Mouse (Mus musculus) midbrain, embryonic 14.5 days (tissue): ENCODE results near the gene Mcu. TPM values are rescaled to one million over a fixed set of nuclear protein-coding genes. Genes with fewer than 3 reads are reported as not detected.

Experiments used
- ATAC-seq: fragments of 200-750 bp; cut with Nextera tagmentation; 2 replicates; pipeline ENCODE4 v1.8.0; 2017; ENCODE audit warnings: moderate number of reproducible peaks, moderate library complexity; ENCODE audit not compliant: low FRiP score, low TSS enrichment
- DNase-seq: peaks from one replicate; pipeline ENCODE4 v3.0.0-alpha.2; 2015
- H3K27ac ChIP-seq: fragments of 300-500 bp; sonication (generic); replicated peaks from 2 replicates; pipeline ENCODE4 v1.5.1; 2014; ENCODE audit warnings: mild to moderate bottlenecking, low read depth, low read length, moderate library complexity
- H3K27me3 ChIP-seq: fragments of 300-500 bp; sonication (generic); 2 replicates; pipeline ENCODE4 v1.6.1; 2014; ENCODE audit warnings: low read length, control low read depth, mixed read lengths; ENCODE audit not compliant: control insufficient read depth, insufficient read depth
- H3K36me3 ChIP-seq: fragments of 300-500 bp; sonication (generic); 2 replicates; pipeline ENCODE4 v1.6.1; 2014; ENCODE audit warnings: low read length, control low read depth; ENCODE audit not compliant: control insufficient read depth, insufficient read depth
- H3K4me1 ChIP-seq: fragments of 300-500 bp; sonication (generic); 2 replicates; pipeline ENCODE4 v1.6.1; 2014; ENCODE audit warnings: mild to moderate bottlenecking, antibody characterized with exemption, low read length, control low read depth; ENCODE audit not compliant: control insufficient read depth, insufficient read depth
- H3K4me2 ChIP-seq: fragments of 300-500 bp; sonication (generic); 2 replicates; pipeline ENCODE4 v1.6.1; 2014; ENCODE audit warnings: mild to moderate bottlenecking, low read length, moderate library complexity
- H3K4me3 ChIP-seq: fragments of 300-500 bp; sonication (generic); replicated peaks from 2 replicates; pipeline ENCODE4 v1.5.1; 2014; ENCODE audit warnings: low read depth, low read length
- H3K9ac ChIP-seq: fragments of 300-500 bp; sonication (generic); replicated peaks from 2 replicates; pipeline ENCODE4 v1.6.1; 2014; ENCODE audit warnings: mild to moderate bottlenecking, low read length, moderate library complexity
- H3K9me3 ChIP-seq: fragments of 300-500 bp; sonication (generic); 2 replicates; pipeline ENCODE4 v1.6.1; 2016; ENCODE audit warnings: low read length, control low read depth, mixed read lengths; ENCODE audit not compliant: control insufficient read depth
- WGBS: fragments of 180-500 bp; shearing (Covaris S2); extraction: QIAGEN DNeasy Blood & Tissue Kit; methylation state at CpG from one replicate; pipeline ENCODE4 v1.1.7; 2014; 5-methylcytosine and 5-hydroxymethylcytosine counted together
- polyA plus RNA-seq: library from polyadenylated mRNA; unstranded; fragments of >200 nt; fragmentation: Nextera tagmentation; extraction: Ambion mirVana; gene quantifications from 2 replicates; pipeline ENCODE4 v1.2.1, GENCODE M21; 2014

Gene Mcu
- polyA plus RNA-seq, 1 experiment from 2014 or later: 24.7 TPM

DNA sequence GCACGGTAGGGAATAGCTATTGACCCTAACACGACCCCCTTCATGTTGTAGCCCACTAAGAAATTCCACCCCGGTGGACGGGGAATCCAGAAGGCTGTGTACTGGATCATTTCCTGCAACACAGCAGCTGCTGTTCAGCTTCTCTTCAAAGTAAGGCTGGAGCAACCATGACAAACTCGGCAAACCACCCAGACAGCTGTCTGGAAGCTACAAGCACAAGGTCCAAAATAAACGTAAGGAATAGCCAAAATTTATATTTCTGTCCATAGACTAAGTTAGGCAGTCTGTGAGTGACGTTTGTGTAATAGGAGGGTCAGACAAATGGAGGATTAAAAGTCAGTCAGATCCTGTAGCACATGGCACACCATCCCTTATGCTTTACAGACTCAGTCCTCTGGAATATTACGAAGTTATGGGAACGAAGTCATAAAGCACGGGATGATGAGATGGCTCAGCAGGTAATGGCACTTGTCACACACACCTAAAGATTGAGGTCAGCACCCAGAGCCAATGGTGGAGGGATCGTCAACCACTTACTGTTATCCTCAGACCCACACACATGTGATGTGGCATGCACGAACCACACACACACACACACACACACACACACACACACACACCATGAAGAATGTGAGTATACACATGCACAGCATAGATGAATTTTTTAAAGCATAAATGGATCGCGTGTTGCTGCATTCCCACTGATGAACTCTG lies 105.6 kb downstream of the Mcu start:
- no peak for ATAC-seq
- Histone ChIP-seq H3K9ac (no peak overlapping the region), H3K4me1 (0 out of 2 replicates have a peak, but pooled peaks cover 6% of the 10 kb centered on the region), H3K36me3 (no peaks in the 10 kb centered on the region), H3K27me3 (no peaks in the 10 kb centered on the region), H3K9me3 (no peaks in the 10 kb centered on the region), H3K4me3 (no peak overlapping the region), H3K4me2 (no peak overlapping the region), H3K27ac (no peak overlapping the region)
- 88% methylated on average over 14 of the region's 14 CpGs for WGBS
- DNase-seq: no peak

DNA sequence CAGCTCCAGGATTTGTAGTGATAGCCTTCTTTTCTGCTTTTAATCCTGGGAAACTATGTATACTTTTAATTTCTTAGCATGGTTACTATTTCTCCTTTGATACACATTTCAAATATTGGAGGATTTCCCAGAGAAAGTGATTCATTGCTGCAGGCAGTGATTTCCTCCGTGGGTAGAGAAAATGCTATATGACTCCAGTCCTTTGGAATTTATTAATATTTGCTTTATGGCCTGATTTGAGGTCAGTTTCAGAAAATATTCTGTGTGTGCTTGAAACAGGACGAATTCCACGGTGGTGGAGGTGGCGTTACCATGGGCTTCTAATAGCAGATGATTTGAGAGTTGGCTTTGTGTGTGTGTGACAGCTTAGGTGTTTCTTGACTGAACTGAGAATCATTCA lies 107.3 kb downstream of the Mcu start:
- no peak for ATAC-seq
- WGBS: 82% methylated on average over 4 of the region's 4 CpGs
- H3K4me1 ChIP-seq: 0 out of 2 replicates have a peak, but pooled peaks cover 8% of the 10 kb centered on the region

GRCm38 (mm10) chr10:59506711-59507110 lies 109.8 kb downstream of the Mcu start:
- no peaks in the 10 kb centered on the region for H3K27me3 ChIP-seq
- WGBS: 85% methylated on average over 5 of the region's 5 CpGs

More for the DNA sequence above, 107.3 kb downstream of the Mcu start:
- no peak overlapping the region for H3K9ac ChIP-seq
- no peaks in the 10 kb centered on the region for H3K27me3 ChIP-seq
- no peaks in the 10 kb centered on the region for H3K9me3 ChIP-seq
- no peak overlapping the region for H3K4me3 ChIP-seq
- H3K27ac ChIP-seq: no peak overlapping the region
- H3K4me2 ChIP-seq: no peak overlapping the region
- no peaks in the 10 kb centered on the region for H3K36me3 ChIP-seq
- no peak for DNase-seq

DNA sequence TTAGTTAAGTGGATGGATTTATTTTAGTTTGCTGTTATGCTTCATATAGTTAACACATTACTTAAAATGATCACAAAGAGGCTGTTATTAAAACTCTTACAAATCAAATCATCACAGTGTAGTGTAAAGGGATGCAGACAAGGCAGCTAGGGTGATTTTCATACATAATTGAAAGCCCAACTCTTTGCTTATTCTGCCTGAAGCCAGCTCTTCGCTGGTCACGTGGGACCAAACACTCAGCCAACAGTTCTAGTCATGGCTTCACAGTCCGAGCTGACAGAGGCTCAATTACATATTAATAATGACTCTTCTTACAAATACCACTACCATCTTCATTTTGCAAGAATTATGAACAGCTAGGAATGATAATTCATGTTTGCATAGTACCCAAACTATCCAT lies 112.2 kb downstream of the Mcu start:
- H3K4me3 ChIP-seq: no peak overlapping the region
- H3K27me3 ChIP-seq: no peaks in the 10 kb centered on the region
- ATAC-seq: peak; percentile 43; the same call in 1 of the 2 replicates
- no peak overlapping the region for H3K9ac ChIP-seq
- H3K4me1 ChIP-seq: peaks cover 10% of the 10 kb centered on the region; the same call in 1 of the 2 replicates
- no peak overlapping the region for H3K27ac ChIP-seq
- peak; percentile 59 for DNase-seq
- 41% methylated on average over 3 of the region's 3 CpGs for WGBS
- no peaks in the 10 kb centered on the region for H3K36me3 ChIP-seq
- H3K4me2 ChIP-seq: peak overlapping the region; percentile 43
- no peaks in the 10 kb centered on the region for H3K9me3 ChIP-seq

More at GRCm38 (mm10) chr10:59506711-59507110, 109.8 kb downstream of the Mcu start:
- no peaks in the 10 kb centered on the region for H3K9me3 ChIP-seq
- H3K27ac ChIP-seq: no peak overlapping the region
- H3K4me3 ChIP-seq: no peak overlapping the region
- DNase-seq: no peak
- peaks cover 10% of the 10 kb centered on the region; the same call in 1 of the 2 replicates for H3K4me1 ChIP-seq
- H3K4me2 ChIP-seq: no peak overlapping the region
- no peak for ATAC-seq
- H3K9ac ChIP-seq: no peak overlapping the region
- no peaks in the 10 kb centered on the region for H3K36me3 ChIP-seq

DNA sequence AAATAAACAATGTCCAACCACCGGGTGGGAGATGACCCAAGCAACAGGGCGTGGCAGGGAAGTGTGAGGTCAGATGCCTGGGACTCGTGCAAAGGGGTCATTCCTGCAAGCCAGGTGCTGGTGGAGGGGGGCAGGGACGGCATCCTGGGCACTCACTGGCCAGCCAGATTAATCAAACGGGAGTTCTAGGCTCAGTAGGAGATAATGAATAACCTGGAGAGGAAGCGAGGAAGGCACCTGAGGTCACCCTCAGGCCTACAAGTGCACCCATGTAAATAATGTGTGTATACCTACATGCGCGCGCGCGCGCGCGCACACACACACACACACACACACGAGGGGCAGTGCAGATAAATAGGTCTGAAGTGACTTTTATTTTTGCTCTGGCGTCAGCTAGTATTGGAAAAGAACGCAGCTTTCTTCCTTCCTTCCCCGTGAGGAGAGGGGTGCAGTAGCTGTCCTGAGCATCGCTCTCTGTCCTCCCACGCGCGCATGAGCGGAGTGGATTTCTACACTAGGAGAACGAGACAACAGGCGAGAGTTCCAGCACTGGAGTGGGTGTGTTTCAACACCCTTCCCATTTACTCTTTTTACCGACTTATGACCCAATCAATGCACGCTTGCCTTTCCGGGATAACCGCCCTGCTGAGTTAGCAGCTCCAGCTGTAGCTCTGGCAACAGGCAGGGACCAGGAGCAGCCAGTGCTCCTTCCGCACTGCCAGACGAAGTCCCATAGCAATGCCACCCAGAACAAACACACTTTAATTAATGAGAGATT lies 112.9 kb downstream of the Mcu start:
- 55% methylated on average over 31 of the region's 31 CpGs for WGBS
- Histone ChIP-seq H3K4me2 (peak overlapping the region; percentile 43), H3K27ac (no peak overlapping the region), H3K9ac (no peak overlapping the region), H3K36me3 (no peaks in the 10 kb centered on the region), H3K27me3 (no peaks in the 10 kb centered on the region), H3K4me1 (peaks cover 10% of the 10 kb centered on the region; the same call in 1 of the 2 replicates), H3K9me3 (no peaks in the 10 kb centered on the region), H3K4me3 (0 out of 2 replicates have a peak overlapping the region, but pooled peaks have one; percentile 5)
- peak; percentile 61 for DNase-seq
- no peak; the same call in 1 of the 2 replicates for ATAC-seq

DNA sequence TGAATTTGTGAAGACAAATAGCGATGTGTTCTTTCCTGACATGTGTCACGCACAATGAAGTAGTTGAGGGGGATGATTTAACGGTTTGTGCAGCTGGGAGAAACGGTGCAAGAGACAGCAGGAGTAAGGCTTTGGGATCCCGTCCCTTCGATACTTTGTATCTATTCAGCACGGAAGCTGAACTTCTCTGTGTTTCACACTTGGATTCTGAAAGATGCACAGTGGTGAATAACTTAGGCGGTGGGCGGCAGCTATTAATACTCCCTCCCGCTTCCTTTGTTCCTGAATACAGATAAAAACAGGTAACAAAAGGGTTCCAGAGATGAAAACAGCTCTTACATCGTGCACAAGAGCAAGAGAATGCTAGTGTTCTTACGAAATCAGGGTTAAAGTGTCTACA lies 114.1 kb downstream of the Mcu start:
- DNase-seq (no peak), ATAC-seq (no peak)
- Histone ChIP-seq H3K36me3 (no peaks in the 10 kb centered on the region), H3K9me3 (no peaks in the 10 kb centered on the region), H3K27ac (no peak overlapping the region), H3K4me3 (no peak overlapping the region), H3K9ac (no peak overlapping the region), H3K4me2 (no peak overlapping the region), H3K27me3 (no peaks in the 10 kb centered on the region), H3K4me1 (peaks cover 10% of the 10 kb centered on the region; the same call in 1 of the 2 replicates)
- 68% methylated on average over 12 of the region's 12 CpGs for WGBS

GRCm38 (mm10) chr10:59501761-59502160 lies 114.7 kb downstream of the Mcu start:
- H3K4me1 ChIP-seq: peaks cover 10% of the 10 kb centered on the region; the same call in 1 of the 2 replicates
- no peaks in the 10 kb centered on the region for H3K9me3 ChIP-seq
- no peak overlapping the region for H3K4me2 ChIP-seq
- no peak for DNase-seq
- H3K4me3 ChIP-seq: no peak overlapping the region
- H3K9ac ChIP-seq: no peak overlapping the region
- ATAC-seq: no peak
- no peak overlapping the region for H3K27ac ChIP-seq
- 90% methylated on average over 9 of the region's 9 CpGs for WGBS
- H3K36me3 ChIP-seq: no peaks in the 10 kb centered on the region
- no peaks in the 10 kb centered on the region for H3K27me3 ChIP-seq

DNA sequence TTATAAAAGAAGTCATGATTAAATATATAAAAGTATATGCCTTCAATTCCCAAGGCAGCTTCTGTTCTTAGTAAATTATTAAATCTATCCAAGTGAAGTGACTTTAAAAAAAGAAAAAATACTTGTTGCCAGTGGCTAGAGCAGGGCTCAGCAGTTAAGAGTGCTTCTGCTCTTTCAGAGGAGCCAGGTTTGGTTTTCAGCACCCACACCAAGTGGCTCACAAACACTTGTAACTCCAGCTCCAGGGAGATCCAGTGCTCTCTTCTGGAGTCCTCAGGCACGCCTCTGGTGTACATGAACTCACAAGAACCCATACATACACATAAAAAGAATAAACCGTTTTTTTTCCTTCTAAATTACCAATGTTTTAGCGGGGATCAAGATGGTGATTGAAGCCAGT lies 116.3 kb downstream of the Mcu start:
- Histone ChIP-seq H3K9me3 (no peaks in the 10 kb centered on the region), H3K27ac (no peak overlapping the region), H3K9ac (no peak overlapping the region), H3K27me3 (no peaks in the 10 kb centered on the region), H3K4me3 (no peak overlapping the region), H3K4me2 (no peak overlapping the region), H3K36me3 (no peaks in the 10 kb centered on the region), H3K4me1 (peaks cover 10% of the 10 kb centered on the region; the same call in 1 of the 2 replicates)
- no peak for ATAC-seq
- no peak for DNase-seq
- 84% methylated on average over 3 of the region's 3 CpGs for WGBS
